Mouse (Mus musculus): ENCODE measurements at regions not wholly inside any gene's neighbourhood (a gene's known extent, or its start where the extent isn't known, plus 50 kb on each side); places are given as distances from the start of the nearest gene placed in this dataset.

DNA sequence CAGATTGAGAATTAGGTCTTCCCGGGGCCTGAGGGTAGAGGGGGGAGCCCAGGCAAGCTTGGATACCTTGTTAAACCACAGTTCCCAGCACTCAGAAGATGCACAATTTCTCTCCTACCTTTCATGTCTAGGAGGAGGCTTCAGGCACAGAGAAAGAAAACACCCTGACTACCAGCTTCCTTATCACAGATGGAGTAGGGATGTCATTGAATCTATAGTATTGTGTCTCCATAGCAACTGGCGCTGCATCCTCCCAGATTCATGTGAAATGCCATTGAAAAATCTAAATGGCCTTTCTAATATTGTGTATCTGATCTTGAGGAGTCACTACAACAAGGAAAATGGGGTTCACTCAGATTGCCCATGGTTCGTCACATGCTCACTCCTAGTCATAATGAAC lies 88.8 kb upstream of the Zkscan2 start:
- H3K27ac ChIP-seq: no peak overlapping the region
- no peak overlapping the region for H3K4me2 ChIP-seq (replicated peaks)
- H3K36me3 ChIP-seq: no peaks in the 10 kb centered on the region
- no peaks in the 10 kb centered on the region for H3K27me3 ChIP-seq
- no peaks in the 10 kb centered on the region for H3K9me3 ChIP-seq
- H3K4me3 ChIP-seq: no peak overlapping the region
- H3K9ac ChIP-seq: no peak overlapping the region
- no peaks in the 10 kb centered on the region for H3K4me1 ChIP-seq
- 76% methylated on average over 3 of the region's 3 CpGs for WGBS
- no peak for ATAC-seq (ENCODE audit: insufficient number of reproducible peaks, insufficient read depth, low FRiP score, low TSS enrichment)

DNA sequence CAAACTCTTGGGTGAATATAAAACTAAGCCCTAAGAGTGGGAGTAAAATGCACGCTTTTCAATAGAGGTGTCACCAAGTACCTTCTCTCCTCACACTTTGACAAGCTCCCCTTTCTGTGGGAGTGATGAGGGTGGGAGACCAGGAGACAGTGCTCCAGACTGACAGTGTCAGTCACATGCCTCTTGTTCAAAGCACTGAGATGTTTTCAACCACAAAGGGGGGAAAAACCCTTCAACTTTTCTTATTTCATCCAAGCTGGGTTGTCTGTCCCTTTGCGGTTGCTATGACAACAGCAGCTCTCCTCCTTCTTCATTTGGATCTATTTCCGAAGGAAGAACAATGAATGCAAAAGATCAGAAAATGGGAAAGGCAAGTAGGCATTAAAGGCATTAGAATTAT lies 73.5 kb upstream of the Zkscan2 start:
- Histone ChIP-seq H3K4me2 (replicated peaks) (no peak overlapping the region), H3K27me3 (no peaks in the 10 kb centered on the region), H3K9ac (no peak overlapping the region), H3K4me3 (no peak overlapping the region), H3K4me1 (peaks cover 10% of the 10 kb centered on the region; the same call in 1 of the 2 replicates), H3K27ac (no peak overlapping the region), H3K9me3 (no peaks in the 10 kb centered on the region), H3K36me3 (no peaks in the 10 kb centered on the region)
- WGBS: 61% methylated on average over 3 of the region's 3 CpGs
- no peak for ATAC-seq (ENCODE audit: insufficient number of reproducible peaks, insufficient read depth, low FRiP score, low TSS enrichment)

DNA sequence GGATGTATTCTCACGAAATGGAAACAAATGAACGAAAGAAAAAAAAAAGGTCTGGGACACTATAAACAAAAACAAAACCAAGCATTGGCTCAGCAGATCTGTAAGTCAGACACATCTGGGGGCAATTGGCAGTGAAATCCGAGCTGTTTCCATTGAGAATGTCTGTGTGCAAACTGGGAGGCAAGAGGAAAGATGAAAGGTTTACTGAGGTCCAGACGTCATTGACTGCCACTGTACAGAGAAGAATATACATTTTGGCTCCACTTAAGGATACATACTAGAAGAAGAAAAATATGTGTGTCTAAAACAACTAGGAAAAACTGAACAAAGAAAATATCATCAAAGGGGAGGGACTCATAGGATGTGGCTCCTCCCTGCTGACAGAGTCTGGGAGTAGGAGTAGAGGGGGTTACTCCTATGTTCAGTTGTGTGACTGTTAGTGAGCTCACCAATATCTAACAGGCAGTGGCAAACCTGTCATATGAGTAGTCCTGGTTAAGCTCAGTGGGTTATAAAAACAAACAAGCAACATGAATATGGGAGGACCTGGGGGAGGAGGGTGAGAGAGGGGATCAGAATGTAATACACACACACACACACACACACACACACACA lies 72.2 kb upstream of the Zkscan2 start:
- no peak overlapping the region for H3K4me3 ChIP-seq
- peaks cover 10% of the 10 kb centered on the region; the same call in 1 of the 2 replicates for H3K4me1 ChIP-seq
- H3K9me3 ChIP-seq: no peaks in the 10 kb centered on the region
- H3K27me3 ChIP-seq: no peaks in the 10 kb centered on the region
- no peak overlapping the region for H3K9ac ChIP-seq
- 7% methylated on average over 4 of the region's 4 CpGs for WGBS
- ATAC-seq (ENCODE audit: insufficient number of reproducible peaks, insufficient read depth, low FRiP score, low TSS enrichment): no peak
- H3K36me3 ChIP-seq: no peaks in the 10 kb centered on the region
- H3K27ac ChIP-seq: 0 out of 2 replicates have a peak overlapping the region, but pooled peaks have one; percentile 20
- no peak overlapping the region for H3K4me2 ChIP-seq (replicated peaks)

DNA sequence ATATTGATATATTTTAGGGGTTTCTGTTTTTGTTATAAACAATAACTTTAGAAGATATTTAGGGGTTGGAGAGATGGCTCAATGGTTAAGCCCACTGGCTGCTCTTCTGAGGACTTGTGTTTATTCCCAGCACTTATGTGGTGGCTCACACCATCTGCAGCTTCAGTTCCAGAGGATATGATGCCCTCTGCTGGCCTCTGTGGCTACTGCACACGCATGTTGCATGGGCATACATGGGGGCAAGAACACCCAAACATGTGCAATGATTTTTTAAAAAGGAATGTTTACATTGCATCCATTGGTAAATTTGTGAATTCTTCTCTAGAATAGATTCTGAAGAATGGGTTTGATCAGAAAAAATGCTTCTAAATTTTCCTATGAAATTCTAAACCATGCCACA lies 66.0 kb upstream of the Zkscan2 start:
- no peak overlapping the region for H3K4me3 ChIP-seq
- H3K27me3 ChIP-seq: no peaks in the 10 kb centered on the region
- H3K4me2 ChIP-seq (replicated peaks): no peak overlapping the region
- 37% methylated on average over 1 of the region's 1 CpGs for whole genome bisulfite sequencing
- H3K9me3 ChIP-seq: no peaks in the 10 kb centered on the region
- H3K4me1 ChIP-seq: 0 out of 2 replicates have a peak, but pooled peaks cover 2% of the 10 kb centered on the region
- no peak overlapping the region for H3K27ac ChIP-seq
- ATAC-seq (ENCODE audit: insufficient number of reproducible peaks, insufficient read depth, low FRiP score, low TSS enrichment): no peak
- H3K9ac ChIP-seq: no peak overlapping the region
- H3K36me3 ChIP-seq: no peaks in the 10 kb centered on the region

DNA sequence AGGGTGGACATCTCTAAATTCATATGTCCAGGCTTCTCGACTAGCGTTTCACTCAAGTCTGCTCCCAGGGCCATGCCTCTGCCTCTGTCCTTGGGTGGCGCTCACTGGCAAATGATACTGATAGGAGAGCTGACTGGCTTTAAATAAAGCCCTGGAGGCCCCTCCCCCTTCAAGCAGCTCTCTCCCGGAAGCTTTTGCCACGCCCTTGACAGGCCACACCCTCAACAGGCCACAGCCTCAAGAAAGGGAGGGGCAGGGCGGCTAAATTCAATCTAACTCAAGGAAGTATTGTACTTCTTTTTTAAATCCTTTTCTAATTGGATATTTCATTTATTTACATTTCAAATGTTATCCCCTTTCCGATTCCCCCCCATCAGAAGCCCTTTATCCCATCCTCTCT lies 59.3 kb upstream of the Zkscan2 start:
- Histone ChIP-seq H3K27ac (no peak overlapping the region), H3K9ac (no peak overlapping the region), H3K36me3 (no peaks in the 10 kb centered on the region), H3K4me3 (no peak overlapping the region), H3K9me3 (no peaks in the 10 kb centered on the region), H3K27me3 (no peaks in the 10 kb centered on the region), H3K4me1 (no peaks in the 10 kb centered on the region), H3K4me2 (replicated peaks) (no peak overlapping the region)
- ATAC-seq (ENCODE audit: insufficient number of reproducible peaks, insufficient read depth, low FRiP score, low TSS enrichment): no peak
- WGBS: 71% methylated on average over 7 of the region's 7 CpGs

Measured in embryonic facial prominence, embryonic 12.5 days (tissue).